Comparison of ENCODE assay signal across 21 mouse cellular contexts in genomic region chr2:170712658-170713285, GRCm38 (mm10). TPM values are rescaled to one million over a fixed set of nuclear protein-coding genes. Genes with fewer than 3 reads are reported as not detected.
"Had no signal": no experiment of that assay in that cellular context is flagged by ENCODE, and none has a peak within 500 bp of the region (broad histone marks: within the 10 kb centered on the region; RNA-seq: fewer than 3 reads in every experiment).

No protein-coding gene starts in this region.

- H3K27ac ChIP-seq: limb, embryonic 12.5 days; limb, embryonic 15.5 days; liver, embryonic 14.5 days; lung, embryonic 15.5 days; midbrain, embryonic 10.5 days; midbrain, embryonic 13.5 days; neural tube, embryonic 13.5 days had no signal

- H3K4me3 ChIP-seq: limb, embryonic 12.5 days; limb, embryonic 15.5 days; lung, embryonic 15.5 days; megakaryocyte, embryonic 14.5 days; midbrain, embryonic 10.5 days; midbrain, embryonic 13.5 days; myocyte; neural tube, embryonic 13.5 days had no signal

- H3K9me3 ChIP-seq: limb, embryonic 12.5 days; limb, embryonic 15.5 days; lung, embryonic 15.5 days; midbrain, embryonic 10.5 days; midbrain, embryonic 13.5 days; neural tube, embryonic 13.5 days had no signal

- H3K9ac ChIP-seq: limb, embryonic 12.5 days; limb, embryonic 15.5 days; liver, embryonic 14.5 days; lung, embryonic 15.5 days; midbrain, embryonic 13.5 days; neural tube, embryonic 13.5 days had no signal

- ATAC-seq: midbrain, embryonic 13.5 days; midbrain, embryonic 16.5 days had no signal

- H3K4me1 ChIP-seq: limb, embryonic 12.5 days; limb, embryonic 15.5 days; lung, embryonic 15.5 days; megakaryocyte, embryonic 14.5 days; midbrain, embryonic 10.5 days; midbrain, embryonic 13.5 days; neural tube, embryonic 13.5 days had no signal

- H3K27me3 ChIP-seq: limb, embryonic 12.5 days; limb, embryonic 15.5 days; lung, embryonic 15.5 days; megakaryocyte, embryonic 14.5 days; midbrain, embryonic 13.5 days; neural tube, embryonic 13.5 days had no signal

- DNase-seq: kidney, postnatal 14 days; kidney, postnatal 4 days; left cerebral cortex, postnatal 4 days; lung, adult 18-20 months; lung, postnatal 10 days; lung, postnatal 36 days; retina, postnatal 1 day; thymus, adult 18-20 months; thymus, postnatal 36 days had no signal

- H3K4me2 ChIP-seq: limb, embryonic 12.5 days; limb, embryonic 15.5 days; lung, embryonic 15.5 days; midbrain, embryonic 13.5 days; neural tube, embryonic 13.5 days had no signal

- H3K36me3 ChIP-seq: limb, embryonic 12.5 days; limb, embryonic 15.5 days; lung, embryonic 15.5 days; midbrain, embryonic 10.5 days; midbrain, embryonic 13.5 days; neural tube, embryonic 13.5 days had no signal

RNA-seq across cellular contexts. Expression of gene Dok5, which starts 18.8 kb away (rescaled TPM):
- total RNA-seq: monocyte, adult 5-6 weeks; neutrophil, adult 5-6 weeks had no signal
